Mouse (Mus musculus): ENCODE results near the gene Gm6793.

Gene Gm6793

GRCm38 (mm10) chr8:112014936-112015335 is at the start of gene Gm6793:
Gene Gm6793, minus strand, starts transcription at chr8:112015036.
- no peak for DNase-seq (ENCODE audit: low spot score)

- peak; percentile 79 for DNase-seq (ENCODE audit: low spot score)
These were observed 46.5 kb upstream of the Gm6793 start for GRCm38 (mm10) chr8:112061372-112061771.

- DNase-seq (ENCODE audit: low spot score): no peak
These were observed 39.6 kb upstream of the Gm6793 start for GRCm38 (mm10) chr8:112054456-112054855.

GRCm38 (mm10) chr8:112051537-112051936 is 36.7 kb upstream of the Gm6793 start:
- DNase-seq (ENCODE audit: low spot score): no peak

- DNase-seq (ENCODE audit: low spot score): no peak
These were observed 35.1 kb upstream of the Gm6793 start for GRCm38 (mm10) chr8:112049984-112050383.

GRCm38 (mm10) chr8:112048293-112048692 is 33.5 kb upstream of the Gm6793 start:
- peak; percentile 47 for DNase-seq (ENCODE audit: low spot score)

DNA sequence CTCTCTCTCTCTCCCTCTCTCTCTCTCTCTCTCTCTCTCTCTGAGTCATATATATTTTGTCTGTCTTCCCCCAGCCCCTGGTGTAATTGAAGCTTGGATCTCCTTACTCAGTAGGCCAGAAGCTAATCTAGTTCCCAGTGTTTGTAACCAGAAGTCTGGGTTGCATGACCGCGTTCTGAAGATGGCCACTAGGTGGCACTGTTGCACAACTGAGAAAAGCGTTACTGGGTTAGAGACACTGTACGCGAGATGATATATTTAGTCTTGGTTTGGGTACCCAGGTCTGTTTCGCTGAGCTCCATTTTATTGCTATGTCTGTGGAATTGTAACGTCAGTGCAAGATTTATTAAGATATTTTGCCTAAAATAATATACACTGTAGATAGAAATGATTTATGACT is 31.1 kb upstream of the Gm6793 start:
- peak; percentile 95 for DNase-seq (ENCODE audit: low spot score)

DNA sequence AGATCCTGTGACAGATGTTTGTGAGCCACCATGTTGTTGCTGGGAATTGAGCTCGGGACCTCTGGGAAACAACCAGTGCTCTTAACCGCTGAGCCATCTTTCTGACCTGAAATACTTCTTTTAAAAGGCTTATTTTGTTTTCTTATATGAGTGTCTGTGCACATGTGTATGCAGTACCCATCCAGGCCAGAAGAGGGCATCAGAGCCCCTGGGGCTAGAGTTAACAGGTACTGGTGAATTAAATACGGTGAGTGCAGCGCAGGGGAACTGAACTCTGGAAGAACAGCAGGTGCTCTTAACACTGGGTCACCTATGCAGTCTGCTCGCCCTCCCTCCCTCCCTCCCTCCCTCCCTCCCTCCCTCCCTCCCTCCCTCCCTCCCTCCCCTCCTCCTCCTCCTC is 30.3 kb upstream of the Gm6793 start:
- DNase-seq (ENCODE audit: low spot score): no peak

GRCm38 (mm10) chr8:112037521-112037920 is 22.7 kb upstream of the Gm6793 start:
- DNase-seq (ENCODE audit: low spot score): no peak

DNA sequence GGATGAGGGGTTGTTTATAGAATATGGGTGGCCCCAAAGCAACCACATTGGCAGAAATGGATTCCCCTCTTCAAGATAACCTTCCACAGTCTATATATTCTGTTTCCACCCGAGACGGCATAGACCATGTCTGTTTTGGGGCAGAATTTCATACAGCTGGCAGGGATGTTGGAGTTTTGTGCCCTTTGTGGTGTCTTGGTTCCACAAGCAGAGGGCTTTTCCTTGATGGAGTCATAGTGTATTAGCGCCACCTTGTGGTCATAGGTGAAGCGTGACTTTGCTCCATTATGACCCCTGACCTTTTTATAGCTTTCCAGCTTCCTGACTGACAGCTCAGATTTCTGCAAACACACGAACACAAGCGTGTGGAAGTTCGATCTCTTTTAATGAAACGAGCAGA is 19.8 kb upstream of the Gm6793 start:
- peak; percentile 88 for DNase-seq (ENCODE audit: low spot score)

GRCm38 (mm10) chr8:112033071-112033470 is 18.2 kb upstream of the Gm6793 start:
- DNase-seq (ENCODE audit: low spot score): no peak

DNA sequence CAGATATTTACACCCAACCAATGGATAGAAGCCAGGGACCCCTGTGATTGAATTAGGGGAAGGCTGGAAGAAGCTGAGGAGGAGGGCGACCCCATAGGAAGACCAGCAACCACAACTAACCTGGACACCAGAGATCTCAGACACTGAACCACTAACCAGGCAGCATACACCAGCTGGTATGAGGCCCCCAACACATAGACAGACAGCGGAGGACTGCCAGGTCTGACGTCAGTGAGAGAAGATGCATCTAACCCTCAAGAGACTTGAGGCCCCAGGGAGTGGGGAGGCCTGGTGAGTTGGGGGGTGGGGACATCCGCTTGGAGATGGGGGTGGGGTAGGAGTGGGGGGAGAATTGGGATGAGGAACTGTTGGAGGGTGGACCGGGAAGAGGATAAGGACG is 15.8 kb upstream of the Gm6793 start:
- DNase-seq (ENCODE audit: low spot score): no peak

DNA sequence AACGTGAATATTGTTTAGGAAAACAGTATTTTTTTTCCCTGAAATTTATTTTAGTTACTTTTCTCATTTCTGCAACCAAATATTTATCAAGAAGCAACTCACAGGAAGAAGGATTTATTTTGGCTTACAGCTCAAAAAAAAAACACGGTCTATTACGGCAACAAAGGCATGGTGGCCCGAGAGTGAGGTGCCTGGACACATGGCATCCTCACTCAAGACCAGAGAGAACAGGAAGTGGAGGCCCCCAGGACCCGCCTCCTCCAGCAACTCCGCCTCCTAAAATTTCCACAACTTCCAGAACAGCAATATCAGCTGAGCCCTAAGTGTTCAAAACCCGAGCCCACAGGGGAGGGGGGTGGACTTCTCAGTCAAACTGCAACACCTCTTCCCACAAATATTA is 14.6 kb upstream of the Gm6793 start:
- DNase-seq (ENCODE audit: low spot score): no peak

DNA sequence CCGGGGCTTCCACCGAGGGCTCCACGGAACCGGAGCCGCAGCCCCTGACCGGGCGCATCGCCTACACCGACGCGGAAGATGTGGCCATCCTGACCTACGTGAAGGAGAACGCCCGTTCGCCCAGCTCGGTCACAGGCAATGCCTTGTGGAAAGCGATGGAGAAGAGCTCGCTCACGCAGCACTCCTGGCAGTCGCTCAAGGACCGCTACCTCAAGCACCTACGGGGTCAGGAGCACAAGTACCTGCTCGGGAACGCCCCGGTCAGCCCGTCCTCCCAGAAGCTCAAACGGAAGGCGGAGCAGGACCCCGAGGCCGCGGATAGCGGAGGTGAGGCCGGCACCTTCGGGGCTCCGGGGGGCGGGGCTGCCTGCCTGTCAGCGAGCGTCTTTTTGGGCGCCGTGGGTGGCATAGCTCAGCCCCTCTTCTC is 3.0 kb downstream of the Gm6793 start:
- peak; percentile 41 for DNase-seq (ENCODE audit: low spot score)

DNA sequence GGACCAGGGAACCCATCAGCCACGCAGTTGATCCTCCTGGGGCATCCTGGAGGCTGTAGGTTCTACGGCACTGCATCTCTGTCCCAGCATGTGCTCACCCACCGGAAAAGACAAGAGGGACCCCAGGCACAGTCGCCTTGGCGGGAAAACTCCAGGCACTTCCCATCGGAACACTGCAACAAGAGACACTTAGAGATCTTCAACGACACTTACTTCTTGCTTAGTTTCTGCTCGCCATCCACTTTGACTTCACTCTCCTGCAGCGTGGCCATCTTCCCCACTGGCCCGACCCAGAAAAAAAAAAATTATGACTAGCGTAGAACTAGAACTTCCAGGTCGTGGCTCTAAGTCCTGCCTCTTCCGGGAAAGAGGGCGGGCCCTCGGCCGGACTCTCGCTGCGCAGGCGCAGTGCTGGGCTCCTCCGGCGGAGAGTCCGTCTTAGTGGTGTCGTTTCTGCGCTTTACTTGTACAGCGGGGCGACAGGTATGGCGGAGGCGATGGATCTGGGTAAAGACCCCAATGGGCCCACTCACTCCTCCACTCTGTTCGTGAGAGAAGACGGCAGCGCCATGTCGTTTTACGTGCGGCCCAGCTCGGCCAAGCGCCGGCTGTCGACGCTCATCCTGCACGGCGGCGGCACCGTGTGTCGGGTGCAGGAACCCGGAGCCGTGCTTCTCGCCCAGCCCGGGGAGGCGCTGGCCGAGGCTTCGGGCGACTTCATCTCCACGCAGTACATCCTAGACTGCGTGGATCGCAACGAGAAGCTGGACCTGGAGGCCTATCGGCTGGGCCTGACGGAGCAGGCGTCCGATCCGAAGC is 3.6 kb downstream of the Gm6793 start, which contains the start of the genes Kars and Terf2ip:
Kars (minus strand) TSS at position 327 of the 819 bp plus-strand sequence.
Terf2ip (plus strand) TSS at position 402 of the 819 bp plus-strand sequence.
- peak; percentile 97 for DNase-seq (ENCODE audit: low spot score)

DNA sequence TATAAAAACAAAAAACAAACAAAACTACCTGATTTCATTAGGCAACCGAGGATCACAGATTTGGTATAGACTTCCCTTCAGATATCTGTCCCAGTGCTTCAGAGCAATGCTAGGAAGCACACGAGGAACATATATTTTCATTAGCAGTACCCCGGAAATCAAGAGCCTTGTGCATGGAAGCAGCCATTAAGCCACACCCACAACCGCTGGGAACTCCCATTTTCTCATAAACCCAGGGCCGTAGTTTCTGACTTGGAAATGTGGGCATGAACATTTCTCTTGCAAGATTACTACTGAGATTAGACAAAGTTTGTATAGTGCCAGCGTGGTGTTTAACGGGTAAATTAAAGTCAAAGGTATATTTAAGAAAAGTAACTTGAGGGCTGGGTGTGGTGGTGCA is 5.3 kb downstream of the Gm6793 start:
- DNase-seq (ENCODE audit: low spot score): no peak

- no peak for DNase-seq (ENCODE audit: low spot score)
These were observed 7.2 kb downstream of the Gm6793 start for GRCm38 (mm10) chr8:112007669-112008068.

DNA sequence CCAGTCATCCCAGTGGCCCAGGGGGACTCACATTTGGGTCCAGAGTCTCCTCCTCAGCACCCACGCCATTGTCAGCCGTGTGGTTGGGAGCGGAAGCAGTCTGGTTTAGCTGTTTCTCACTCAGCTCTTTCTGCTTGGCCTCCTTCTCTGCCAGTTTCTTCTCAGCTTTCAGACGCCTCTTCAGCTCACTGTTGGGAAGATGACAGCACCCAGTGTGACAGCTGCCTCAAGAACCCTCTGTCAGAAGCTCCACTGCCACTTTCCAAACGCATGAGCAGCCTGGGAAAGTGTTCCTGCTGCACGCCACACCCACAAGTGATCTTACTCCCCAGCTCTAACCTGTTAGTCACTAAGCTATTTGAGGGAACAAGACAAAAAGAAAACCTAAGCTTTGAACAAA is 9.2 kb downstream of the Gm6793 start:
- no peak for DNase-seq (ENCODE audit: low spot score)

DNA sequence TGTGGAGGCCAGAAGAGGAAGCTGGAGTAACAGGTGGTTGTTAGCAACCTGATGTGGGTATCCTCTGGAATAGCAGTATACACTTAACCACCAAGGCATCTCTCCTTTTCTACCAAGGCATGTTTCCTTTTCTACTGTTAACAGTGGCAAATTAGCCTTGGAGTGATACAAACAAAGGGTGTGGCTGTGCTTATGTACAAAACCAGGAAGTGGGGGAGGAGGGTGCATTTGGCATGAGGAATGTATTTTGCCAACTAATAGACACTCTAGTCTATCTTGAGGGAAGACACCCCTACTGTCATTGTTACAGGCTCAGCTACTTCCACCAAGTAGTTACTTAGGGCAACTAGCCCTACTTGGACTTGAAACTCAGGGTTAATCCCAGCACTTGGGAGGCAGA is 10.1 kb downstream of the Gm6793 start:
- DNase-seq (ENCODE audit: low spot score): no peak

DNA sequence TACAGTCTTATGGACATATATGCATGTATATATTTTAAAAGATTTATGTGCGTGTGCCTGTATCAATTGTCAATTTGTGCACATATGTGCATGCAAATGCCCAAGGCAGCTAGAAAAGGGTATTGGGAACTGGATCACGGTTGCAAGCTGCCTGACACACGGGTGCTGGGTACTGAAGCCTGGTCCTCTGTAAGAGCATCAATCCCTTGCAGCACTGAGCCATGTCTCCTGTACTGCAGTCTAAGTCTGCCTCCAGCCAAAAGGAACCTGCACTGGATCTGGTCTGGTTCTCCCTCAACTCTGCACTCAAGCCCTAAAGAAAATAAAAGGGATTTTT is 22.2 kb downstream of the Gm6793 start:
- DNase-seq (ENCODE audit: low spot score): no peak

GRCm38 (mm10) chr8:111992013-111992702 is 22.7 kb downstream of the Gm6793 start, which contains the start of gene Adat1:
Gene Adat1, minus strand, starts transcription at chr8:111992302.
- peak; percentile 92 for DNase-seq (ENCODE audit: low spot score)

GRCm38 (mm10) chr8:111991278-111991677 is 23.6 kb downstream of the Gm6793 start:
- no peak for DNase-seq (ENCODE audit: low spot score)

DNA sequence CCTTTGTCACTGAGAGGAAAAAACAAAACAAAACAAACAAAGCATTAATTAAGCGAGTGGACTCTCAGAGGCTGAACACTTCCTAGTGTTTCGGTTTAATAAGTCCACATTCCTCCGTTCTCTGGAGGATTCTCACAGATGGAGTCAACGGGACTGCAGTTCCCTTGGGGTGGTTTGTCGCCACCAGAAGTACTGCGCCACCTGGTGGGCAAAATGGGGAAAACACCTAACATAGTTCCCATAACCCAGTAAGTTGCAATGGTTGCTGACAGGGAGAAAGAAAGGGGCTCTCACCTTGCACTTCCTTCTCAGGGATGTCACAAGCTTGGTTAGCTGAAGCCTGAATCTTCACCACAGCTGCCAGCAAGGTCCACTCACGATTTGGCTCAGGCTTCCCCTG is 24.9 kb downstream of the Gm6793 start:
- peak; percentile 92 for DNase-seq (ENCODE audit: low spot score)

Measured in retina, embryonic 14.5 days (tissue).